Mouse (Mus musculus) liver, embryonic 11.5 days (tissue): Measurements from ENCODE around the gene St8sia2. TPM values are rescaled to one million over a fixed set of nuclear protein-coding genes. Genes with fewer than 3 reads are reported as not detected.

Experiments used
- ATAC-seq: fragments of 200-750 bp; cut with Nextera tagmentation; replicated peaks from 2 replicates; pipeline ENCODE4 v1.8.0; 2017; ENCODE audit warnings: moderate number of reproducible peaks, mild to moderate bottlenecking, moderate TSS enrichment, moderate library complexity; ENCODE audit not compliant: low FRiP score
- DNase-seq: peaks from one replicate; pipeline ENCODE4 v3.0.0-alpha.2; 2017; ENCODE audit warnings: low spot score
- H3K27ac ChIP-seq: fragments of 300-500 bp; sonication (generic); 2 replicates; pipeline ENCODE4 v1.5.1; 2014; ENCODE audit warnings: mild to moderate bottlenecking, low read depth, low read length, control low read depth
- H3K27me3 ChIP-seq: fragments of 300-500 bp; sonication (generic); replicated peaks from 2 replicates; pipeline ENCODE4 v1.6.1; 2014; ENCODE audit warnings: low read length, mixed read lengths; ENCODE audit not compliant: control insufficient read depth, insufficient read depth
- H3K36me3 ChIP-seq: fragments of 300-500 bp; sonication (generic); 2 replicates; pipeline ENCODE4 v1.6.1; 2014; ENCODE audit warnings: mild to moderate bottlenecking, low read length, moderate library complexity, mixed read lengths; ENCODE audit not compliant: control insufficient read depth, insufficient read depth
- H3K4me1 ChIP-seq: fragments of 300-500 bp; sonication (generic); replicated peaks from 2 replicates; pipeline ENCODE4 v1.6.1; 2014; ENCODE audit warnings: low read length, mixed read lengths; ENCODE audit not compliant: control insufficient read depth, insufficient read depth
- H3K4me2 ChIP-seq: fragments of 300-500 bp; sonication (generic); 2 replicates; pipeline ENCODE4 v1.6.1; 2014; ENCODE audit warnings: mild to moderate bottlenecking, control low read depth, moderate library complexity
- H3K4me3 ChIP-seq: fragments of 300-500 bp; sonication (generic); 2 replicates; pipeline ENCODE4 v1.5.1; 2014; ENCODE audit warnings: low read depth, low read length, control low read depth
- H3K9ac ChIP-seq: fragments of 300-500 bp; sonication (generic); 2 replicates; pipeline ENCODE4 v1.6.1; 2014; ENCODE audit warnings: low read depth, low read length, control low read depth
- H3K9me3 ChIP-seq: fragments of 300-500 bp; sonication (generic); 2 replicates; pipeline ENCODE4 v1.6.1; 2016; ENCODE audit warnings: low read length, inconsistent platforms, mixed read lengths; ENCODE audit not compliant: control insufficient read depth
- WGBS: fragments of 180-500 bp; shearing (Covaris S2); extraction: QIAGEN DNeasy Blood & Tissue Kit; methylation state at CpG from one replicate; pipeline ENCODE4 v1.1.7; 2014; 5-methylcytosine and 5-hydroxymethylcytosine counted together
- polyA plus RNA-seq: library from polyadenylated mRNA; unstranded; fragments of >200 nt; fragmentation: Nextera tagmentation; extraction: Ambion mirVana; gene quantifications from 2 replicates; pipeline ENCODE4 v1.2.1, GENCODE M21; 2014

The St8sia2 gene
- 3.4 and 3.5 TPM in 2 replicates for polyA plus RNA-seq

DNA sequence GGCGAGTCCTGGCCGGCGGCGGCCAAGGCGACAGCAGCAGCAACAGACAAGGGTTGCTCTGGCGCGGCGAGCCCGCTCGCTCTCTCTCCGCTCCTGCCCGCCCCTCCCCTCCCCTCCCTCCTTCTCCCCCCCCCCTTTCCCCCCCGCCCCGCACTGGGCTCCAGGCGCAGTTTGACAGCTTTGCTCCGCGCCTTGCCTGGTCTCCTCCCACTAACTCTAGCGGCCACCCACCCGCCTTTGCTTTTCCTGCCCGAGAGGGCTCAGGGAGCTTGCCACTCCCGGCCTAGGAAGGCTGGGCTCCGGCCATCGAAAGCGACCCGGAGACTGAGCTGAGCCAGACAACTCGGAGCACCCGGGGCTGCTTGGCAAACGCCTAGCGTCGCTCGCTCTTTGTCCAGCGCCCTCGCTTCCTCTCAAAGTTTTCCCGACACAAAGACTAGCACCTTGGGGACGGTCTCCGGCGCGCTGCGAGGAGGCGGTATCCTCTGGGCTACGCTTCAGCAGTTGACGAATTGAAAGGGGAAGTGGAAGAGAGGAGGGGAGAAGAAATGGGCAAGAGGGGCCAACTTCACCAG, at the start of gene St8sia2:
TSS of gene St8sia2 (minus strand) at position 90 of the 575 bp plus-strand sequence.
- ATAC-seq (peak; percentile 59), DNase-seq (peak; percentile 57)
- H3K27ac ChIP-seq, result no peak within 1 kb of the TSS

DNA sequence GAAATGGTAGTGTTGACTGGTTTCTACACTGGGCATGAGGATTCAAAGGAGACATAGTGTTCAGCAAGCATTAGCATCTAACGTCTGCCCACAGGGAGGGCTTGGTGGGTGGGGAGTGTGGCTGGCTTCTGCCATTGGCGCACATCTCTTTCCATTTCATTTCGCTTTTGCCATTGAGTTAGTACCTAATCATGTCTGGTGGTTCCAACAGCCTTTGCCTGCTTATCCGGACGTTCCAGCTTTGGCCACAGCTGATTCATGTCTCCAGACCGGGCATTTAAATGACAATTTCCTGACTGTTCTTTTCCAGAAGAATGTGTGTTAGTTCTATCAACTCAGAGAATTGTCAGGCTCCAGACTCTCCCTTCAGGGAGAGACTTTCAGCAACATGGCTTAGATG, 47.6 kb upstream of the St8sia2 start:
- DNase-seq, result no peak
- H3K4me1 ChIP-seq, result no peaks in the 10 kb centered on the region
- no peaks in the 10 kb centered on the region for H3K9me3 ChIP-seq

More for the DNA sequence above, at the start of gene St8sia2:
- peaks cover 43% of the 10 kb centered on the region for H3K27me3 ChIP-seq
- H3K4me3 ChIP-seq, result peak within 1 kb of the TSS; percentile 57
- no peaks in the 10 kb centered on the region for H3K9me3 ChIP-seq
- no peaks in the 10 kb centered on the region for H3K4me1 ChIP-seq
- 0% methylated on average over 32 of the region's 42 CpGs for WGBS
- no peaks in the 10 kb centered on the region for H3K36me3 ChIP-seq
- H3K9ac ChIP-seq, result peak within 1 kb of the TSS; percentile 48
- peak within 1 kb of the TSS; percentile 83 for H3K4me2 ChIP-seq

GRCm38 (mm10) chr7:74060306-74060946, 46.9 kb upstream of the St8sia2 start:
- no peak overlapping the region for H3K9ac ChIP-seq
- H3K4me1 ChIP-seq, result no peaks in the 10 kb centered on the region
- H3K4me2 ChIP-seq, result no peak overlapping the region
- DNase-seq (no peak), ATAC-seq (no peak)
- H3K36me3 ChIP-seq, result no peaks in the 10 kb centered on the region
- H3K27me3 ChIP-seq, result no peaks in the 10 kb centered on the region
- WGBS, result 73% methylated on average over 3 of the region's 3 CpGs
- no peaks in the 10 kb centered on the region for H3K9me3 ChIP-seq
- no peak overlapping the region for H3K27ac ChIP-seq
- no peak overlapping the region for H3K4me3 ChIP-seq

More for the DNA sequence above, 47.6 kb upstream of the St8sia2 start:
- 84% methylated on average over 6 of the region's 6 CpGs for WGBS
- ATAC-seq, result no peak
- Histone ChIP-seq H3K27me3 (no peaks in the 10 kb centered on the region), H3K4me3 (no peak overlapping the region), H3K27ac (no peak overlapping the region), H3K9ac (no peak overlapping the region), H3K36me3 (no peaks in the 10 kb centered on the region), H3K4me2 (no peak overlapping the region)

DNA sequence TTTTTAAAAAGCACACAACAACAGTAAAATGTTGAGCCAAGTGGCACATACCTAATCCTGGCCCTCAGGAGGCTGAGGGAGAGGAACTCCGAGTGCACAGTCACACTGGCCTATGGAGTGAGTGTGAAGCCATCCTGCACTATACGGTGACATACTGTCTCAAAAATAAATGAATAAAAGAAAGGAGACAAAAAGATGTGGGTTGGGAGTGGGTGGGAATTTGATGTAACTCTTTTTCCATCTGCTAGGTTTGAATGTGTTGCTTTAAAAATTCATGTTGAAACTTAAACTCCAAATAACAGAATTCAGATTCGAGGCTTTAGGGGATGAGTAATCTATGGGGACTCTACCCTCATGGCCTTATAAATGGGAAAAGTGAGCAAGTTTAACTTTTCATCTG, 46.2 kb upstream of the St8sia2 start:
- no peaks in the 10 kb centered on the region for H3K36me3 ChIP-seq
- no peaks in the 10 kb centered on the region for H3K9me3 ChIP-seq
- 80% methylated on average over 3 of the region's 3 CpGs for WGBS
- no peak overlapping the region for H3K9ac ChIP-seq
- no peak overlapping the region for H3K4me2 ChIP-seq
- H3K4me3 ChIP-seq, result no peak overlapping the region
- no peak for ATAC-seq
- no peaks in the 10 kb centered on the region for H3K4me1 ChIP-seq
- no peaks in the 10 kb centered on the region for H3K27me3 ChIP-seq
- no peak for DNase-seq
- H3K27ac ChIP-seq, result no peak overlapping the region

- H3K4me2 ChIP-seq, result no peak overlapping the region
- H3K9ac ChIP-seq, result no peak overlapping the region
- H3K4me1 ChIP-seq, result no peaks in the 10 kb centered on the region
- H3K4me3 ChIP-seq, result no peak overlapping the region
- DNase-seq (no peak), ATAC-seq (no peak)
- H3K36me3 ChIP-seq, result no peaks in the 10 kb centered on the region
- 80% methylated on average over 3 of the region's 3 CpGs for WGBS
- H3K9me3 ChIP-seq, result no peaks in the 10 kb centered on the region
- H3K27me3 ChIP-seq, result no peaks in the 10 kb centered on the region
- no peak overlapping the region for H3K27ac ChIP-seq
Measured at GRCm38 (mm10) chr7:74055753-74056152, 42.3 kb upstream of the St8sia2 start.

- H3K27ac ChIP-seq, result no peak overlapping the region
- no peak overlapping the region for H3K9ac ChIP-seq
Measured at GRCm38 (mm10) chr7:74047591-74047990, 34.1 kb upstream of the St8sia2 start.

DNA sequence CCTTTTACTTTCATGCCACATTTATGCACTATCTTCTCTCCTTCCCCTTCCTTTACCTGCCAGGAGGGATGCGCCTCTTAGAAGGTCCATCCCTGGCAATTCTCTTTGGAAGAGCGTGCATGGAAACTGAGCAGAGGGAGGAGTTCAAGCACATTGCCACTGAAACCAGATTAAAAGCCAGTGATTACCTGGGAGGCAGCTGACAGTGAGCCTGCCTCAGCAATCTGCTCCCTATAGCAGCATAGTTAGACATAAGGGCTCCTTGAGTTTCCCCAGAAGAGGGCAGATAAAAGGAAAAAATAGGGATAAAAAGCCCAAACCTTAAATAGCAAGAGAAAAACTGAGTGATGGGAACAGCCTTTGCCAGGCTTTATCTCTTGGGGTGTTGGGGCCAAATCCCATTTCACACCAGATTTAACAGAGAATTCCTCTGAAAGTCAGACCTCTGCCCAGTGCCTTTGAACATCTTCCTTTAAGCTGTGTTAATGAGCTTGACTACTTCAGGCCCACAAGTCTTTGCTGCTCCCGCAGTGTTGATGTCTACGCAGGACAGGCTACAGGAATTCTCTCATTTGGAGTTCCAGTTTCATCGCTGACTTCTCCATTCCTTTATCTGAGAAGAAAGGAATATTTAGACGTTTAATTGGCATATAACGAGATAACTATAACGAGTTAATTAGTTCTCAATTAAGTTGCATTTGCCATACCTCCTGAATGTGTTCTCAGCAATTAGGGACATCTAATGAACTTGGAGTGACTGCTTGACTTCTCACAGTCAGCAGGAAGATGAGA, 31.9 kb upstream of the St8sia2 start:
- Histone ChIP-seq H3K36me3 (no peaks in the 10 kb centered on the region), H3K27ac (no peak overlapping the region)

More at GRCm38 (mm10) chr7:74047591-74047990, 34.1 kb upstream of the St8sia2 start:
- Histone ChIP-seq H3K4me3 (no peak overlapping the region), H3K9me3 (no peaks in the 10 kb centered on the region), H3K4me2 (no peak overlapping the region), H3K36me3 (no peaks in the 10 kb centered on the region), H3K4me1 (no peaks in the 10 kb centered on the region), H3K27me3 (no peaks in the 10 kb centered on the region)
- DNase-seq (no peak), ATAC-seq (no peak)
- WGBS, result 78% methylated on average over 2 of the region's 2 CpGs

GRCm38 (mm10) chr7:74043562-74044138, 30.2 kb upstream of the St8sia2 start:
- 73% methylated on average over 13 of the region's 13 CpGs for WGBS
- Histone ChIP-seq H3K4me3 (no peak overlapping the region), H3K9me3 (no peaks in the 10 kb centered on the region), H3K27me3 (no peaks in the 10 kb centered on the region), H3K9ac (no peak overlapping the region), H3K36me3 (no peaks in the 10 kb centered on the region), H3K4me2 (no peak overlapping the region), H3K27ac (no peak overlapping the region), H3K4me1 (no peaks in the 10 kb centered on the region)
- no peak for DNase-seq
- no peak for ATAC-seq

More for the DNA sequence above, 31.9 kb upstream of the St8sia2 start:
- ATAC-seq (no peak), DNase-seq (no peak)
- H3K4me2 ChIP-seq, result no peak overlapping the region
- H3K4me1 ChIP-seq, result no peaks in the 10 kb centered on the region
- WGBS, result 71% methylated on average over 8 of the region's 8 CpGs
- H3K4me3 ChIP-seq, result no peak overlapping the region
- H3K9me3 ChIP-seq, result no peaks in the 10 kb centered on the region
- no peaks in the 10 kb centered on the region for H3K27me3 ChIP-seq
- H3K9ac ChIP-seq, result no peak overlapping the region
